Mouse (Mus musculus) liver, postnatal 0 days (tissue): Measurements from ENCODE around the gene Gse1.
A peak's percentile ranks its signal among the peaks of the same experiment; 100 is the strongest.

Source experiments
- CTCF ChIP-seq: sonication (generic); IDR thresholded peaks from 2 replicates; pipeline ENCODE4 v1.5.1; 2016; ENCODE audit warnings: antibody characterized with exemption, low read depth
- EP300 ChIP-seq: IDR thresholded peaks from 2 replicates; pipeline ENCODE4 v1.6.1; 2016; ENCODE audit warnings: antibody characterized with exemption, low read depth, mild to moderate bottlenecking

- TF ChIP-seq EP300: no peak
- 0 out of 2 replicates have a peak, but pooled peaks have one; percentile 19 for TF ChIP-seq CTCF
These were observed 292.7 kb downstream of the Gse1 start for GRCm38 (mm10) chr8:120520707-120521590.
